Mouse (Mus musculus) CH12.LX (cell line): ENCODE data around the gene Samd13. TPM values are rescaled to one million over a fixed set of nuclear protein-coding genes. Genes with fewer than 3 reads are reported as not detected.

ENCODE experiments used
- DNase-seq: peaks from one replicate; pipeline ENCODE4 v3.0.0-alpha.2; 2013; ENCODE audit errors: extremely low read depth
- H3K27ac ChIP-seq: 2 replicates; pipeline ENCODE4 v1.5.1; 2012; ENCODE audit warnings: low read depth, mild to moderate bottlenecking, control low read depth, moderate library complexity; ENCODE audit not compliant: insufficient read depth
- H3K27me3 ChIP-seq: replicated peaks from 2 replicates; pipeline ENCODE3; 2012; ENCODE audit warnings: inconsistent platforms
- H3K36me3 ChIP-seq, 2 experiments: replicated peaks in 1 of 2; 2 replicates each; pipeline versions ENCODE3 to v1.6.1; 2012; ENCODE audit warnings: inconsistent platforms in 1 of 2, low read length in 1 of 2, mild to moderate bottlenecking in 1 of 2, mixed read lengths in 1 of 2, moderate library complexity in 1 of 2; ENCODE audit not compliant: control insufficient read depth in 1 of 2, insufficient read depth in 1 of 2
- H3K4me1 ChIP-seq, 2 experiments: 2 replicates each; pipeline ENCODE4 v1.6.1; 2012; ENCODE audit warnings: inconsistent platforms in 1 of 2, moderate library complexity in 1 of 2; ENCODE audit not compliant: insufficient read depth in 2 of 2, control insufficient read depth in 1 of 2
- H3K4me2 ChIP-seq: 2 replicates; pipeline ENCODE4 v1.6.1; 2012; ENCODE audit warnings: low read depth, mild to moderate bottlenecking, control low read depth; ENCODE audit not compliant: poor library complexity, insufficient read depth, severe bottlenecking
- H3K4me3 ChIP-seq, 3 experiments: fragments of 150-350 bp in 1 of 3; sonication (generic) in 1 of 3; replicated peaks in 1 of 3; 2 replicates each; pipeline versions ENCODE3 to v1.5.1; 2011 to 2012; ENCODE audit warnings: low read depth in 2 of 3, low read length in 2 of 3, mild to moderate bottlenecking in 2 of 3, moderate library complexity in 2 of 3, control low read depth in 1 of 3, improper control_type of control experiment in 1 of 3, inconsistent platforms in 1 of 3, mixed read lengths in 1 of 3; ENCODE audit not compliant: poor library complexity in 1 of 3
- H3K79me2 ChIP-seq: replicated peaks from 2 replicates; pipeline ENCODE4 v1.6.1; 2012; ENCODE audit warnings: mild to moderate bottlenecking, moderate library complexity; ENCODE audit not compliant: control insufficient read depth, poor library complexity, insufficient read depth, severe bottlenecking; ENCODE audit errors: extremely low read depth
- H3K9ac ChIP-seq: 2 replicates; pipeline ENCODE4 v1.6.1; 2012; ENCODE audit warnings: low read depth, mild to moderate bottlenecking, control low read depth, moderate library complexity; ENCODE audit not compliant: insufficient read depth
- H3K9me3 ChIP-seq: replicated peaks from 2 replicates; pipeline ENCODE3; 2012; ENCODE audit warnings: low read length, inconsistent platforms, mixed read lengths
- CHD2 ChIP-seq: IDR thresholded peaks from 2 replicates; pipeline ENCODE4 v1.6.1; 2011; ENCODE audit warnings: low read length, improper control_type of control experiment
- E2F4 ChIP-seq: IDR thresholded peaks from 2 replicates; pipeline ENCODE4 v1.6.1; 2011; ENCODE audit warnings: low read depth, low read length, improper control_type of control experiment; ENCODE audit not compliant: insufficient replicate concordance
- ELF1 ChIP-seq: IDR thresholded peaks from 2 replicates; pipeline ENCODE4 v1.6.1; 2014; ENCODE audit warnings: low read depth, mild to moderate bottlenecking, inconsistent platforms, low read length, improper control_type of control experiment
- GABPA ChIP-seq: IDR thresholded peaks from 2 replicates; pipeline ENCODE4 v1.6.1; 2012; ENCODE audit warnings: low read depth, low read length, improper control_type of control experiment, inconsistent platforms; ENCODE audit not compliant: insufficient replicate concordance
- KAT2A ChIP-seq: IDR thresholded peaks from 2 replicates; pipeline ENCODE4 v1.6.1; 2012; ENCODE audit warnings: low read length, improper control_type of control experiment, inconsistent platforms; ENCODE audit not compliant: insufficient replicate concordance
- PAX5 ChIP-seq: IDR thresholded peaks from 2 replicates; pipeline ENCODE4 v1.6.1; 2012; ENCODE audit warnings: low read length, inconsistent platforms, mixed read lengths
- POLR2AphosphoS2 ChIP-seq: IDR thresholded peaks from 2 replicates; pipeline ENCODE4 v1.6.1; 2011; ENCODE audit warnings: low read depth, low read length, improper control_type of control experiment
- RAD21 ChIP-seq: IDR thresholded peaks from 2 replicates; pipeline ENCODE4 v1.6.1; 2011; ENCODE audit warnings: low read depth, mild to moderate bottlenecking, low read length, improper control_type of control experiment, moderate library complexity
- SMC3 ChIP-seq: IDR thresholded peaks from 2 replicates; pipeline ENCODE4 v1.6.1; 2011; ENCODE audit warnings: low read depth, low read length, improper control_type of control experiment
- UBTF ChIP-seq: IDR thresholded peaks from 2 replicates; pipeline ENCODE4 v1.6.1; 2012; ENCODE audit warnings: low read depth, mild to moderate bottlenecking, inconsistent platforms, low read length, improper control_type of control experiment, moderate library complexity
- USF2 ChIP-seq: conservative IDR thresholded peaks from 2 replicates; pipeline ENCODE4 v1.6.1; 2011; ENCODE audit warnings: low read depth, low read length, improper control_type of control experiment
- ZMIZ1 ChIP-seq: IDR thresholded peaks from 2 replicates; pipeline ENCODE4 v1.6.1; 2012; ENCODE audit warnings: low read depth, mild to moderate bottlenecking, inconsistent platforms, low read length, improper control_type of control experiment
- dilution Hi-C: fragments of 300-500 bp; cut with MboI; formaldehyde crosslinking; loops from 2 replicates; pipeline ENCODE4 v1.14.3; 2020; ENCODE audit warnings: low sequenced_read_pairs; ENCODE audit not compliant: extremely low pct_unique_long_range_greater_than_20kb, extremely low pct_ligation_motif_present
- in situ Hi-C: fragments of 300-500 bp; cut with MboI; formaldehyde crosslinking; loops from 3 replicates; pipeline ENCODE4 v1.14.3; 2019; ENCODE audit warnings: low sequenced_read_pairs, low pct_ligation_motif_present, low pct_unique_long_range_greater_than_20kb, mixed read lengths
- polyA plus RNA-seq: library from polyadenylated mRNA; unstranded; fragments of >175 nt; gene quantifications from 2 replicates; pipeline ENCODE4 v1.2.1, GENCODE M21; 2012; ENCODE audit warnings: low read depth; ENCODE audit not compliant: insufficient read length
- total RNA-seq, 2 experiments: library from RNA; depleted of rRNA; stranded (reverse); fragments of 300-350 nt in 1 of 2; fragments of >200 nt in 1 of 2; gene quantifications; 2 replicates each; pipeline ENCODE4 v1.2.3; 2012 to 2014

The Samd13 gene
- total and polyA plus RNA-seq, 3 experiments: not detected

GRCm38 (mm10) chr3:146653692-146654091 lies 31.7 kb downstream of the Samd13 start:
- DNase-seq: no peak
- H3K36me3 ChIP-seq: no peaks in the 10 kb centered on the region
- TF ChIP-seq RAD21 (no peak), POLR2AphosphoS2 (no peak), CHD2 (peak; percentile 28; the same call in 1 of the 2 replicates)
- peaks cover 17 to 24% of the 10 kb centered on the region in 2 experiments for H3K4me1 ChIP-seq
- dilution Hi-C loops: no loop called here
- H3K9ac ChIP-seq: no peak overlapping the region
- H3K79me2 ChIP-seq: no peaks in the 10 kb centered on the region
- H3K4me2 ChIP-seq: no peak overlapping the region
- no peaks in the 10 kb centered on the region for H3K27me3 ChIP-seq
- in situ Hi-C loops: no loop called here
- H3K9me3 ChIP-seq: no peaks in the 10 kb centered on the region
- H3K4me3 ChIP-seq: no peak overlapping the region
- H3K27ac ChIP-seq: no peak overlapping the region

- peaks cover 25 to 28% of the 10 kb centered on the region in 2 experiments for H3K4me1 ChIP-seq
- TF ChIP-seq ZMIZ1 (no peak), E2F4 (no peak), KAT2A (no peak), ELF1 (no peak), GABPA (no peak), PAX5 (no peak), SMC3 (no peak)
- H3K36me3 ChIP-seq: no peaks in the 10 kb centered on the region
- no peak for DNase-seq
- no peak overlapping the region for H3K9ac ChIP-seq
- dilution Hi-C loops: no loop called here
- no peak overlapping the region for H3K4me2 ChIP-seq
- H3K27me3 ChIP-seq: no peaks in the 10 kb centered on the region
- no peaks in the 10 kb centered on the region for H3K79me2 ChIP-seq
- in situ Hi-C loops: no loop called here
- H3K4me3 ChIP-seq: no peak overlapping the region
- no peaks in the 10 kb centered on the region for H3K9me3 ChIP-seq
- no peak overlapping the region for H3K27ac ChIP-seq
Measured at GRCm38 (mm10) chr3:146652431-146652830, 33.0 kb downstream of the Samd13 start.

- no peaks in the 10 kb centered on the region for H3K9me3 ChIP-seq
- no peaks in the 10 kb centered on the region for H3K27me3 ChIP-seq
- in situ Hi-C loops: no loop called here
- no peak within 1 kb of the TSS for H3K4me3 ChIP-seq
- no peak within 1 kb of the TSS for H3K9ac ChIP-seq
- peaks cover 25 to 27% of the 10 kb centered on the region in 2 experiments for H3K4me1 ChIP-seq
- no peak for DNase-seq
- H3K4me2 ChIP-seq: no peak within 1 kb of the TSS
- no peaks in the 10 kb centered on the region for H3K79me2 ChIP-seq
- no peaks in the 10 kb centered on the region for H3K36me3 ChIP-seq
- TF ChIP-seq UBTF: no peak
- TF ChIP-seq USF2: no peak
- TF ChIP-seq, all 38 proteins: peak for 0
- dilution Hi-C loops: no loop called here
- no peak within 1 kb of the TSS for H3K27ac ChIP-seq
Measured at GRCm38 (mm10) chr3:146651217-146651616, 34.2 kb downstream of the Samd13 start, which contains the start of gene 4930503B20Rik. Gene 4930503B20Rik (minus strand): TSS chr3:146651317.
